Mouse (Mus musculus) heart, postnatal 0 days (tissue): ENCODE data around the gene Baz1a.

Source experiments
- CTCF ChIP-seq: IDR thresholded peaks from 2 replicates; pipeline ENCODE4 v1.5.1; 2016; ENCODE audit warnings: antibody characterized with exemption, control low read depth, low read depth
- EP300 ChIP-seq: IDR thresholded peaks from 2 replicates; pipeline ENCODE4 v1.6.1; 2016; ENCODE audit warnings: antibody characterized with exemption, low read depth

DNA sequence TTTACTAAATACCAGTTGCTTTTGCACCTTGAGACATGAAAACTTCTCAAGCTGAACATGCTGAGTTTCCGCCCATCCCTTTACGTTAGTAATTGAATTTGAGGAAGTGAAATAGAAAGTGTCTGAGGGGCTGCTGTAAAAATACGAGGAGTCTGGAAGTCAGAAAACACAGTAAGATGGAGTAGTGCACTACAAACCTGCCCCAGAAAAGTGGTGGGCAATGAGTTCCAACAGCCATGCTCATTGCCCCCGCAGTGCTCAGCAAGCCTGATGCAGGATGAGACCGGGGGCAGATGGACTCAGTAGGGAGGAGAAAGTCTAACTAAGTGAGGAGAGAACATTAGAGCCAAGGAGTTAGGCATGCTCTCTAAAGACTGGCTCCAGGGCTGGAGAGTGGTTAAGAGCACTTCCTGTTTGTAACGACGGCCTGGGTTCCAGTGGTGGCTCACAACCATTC lies 5.3 kb upstream of the Baz1a start:
- TF ChIP-seq CTCF, result no peak
- TF ChIP-seq EP300, result no peak
